ENCODE assay signal across 44 mouse cellular contexts in the genomic region with DNA sequence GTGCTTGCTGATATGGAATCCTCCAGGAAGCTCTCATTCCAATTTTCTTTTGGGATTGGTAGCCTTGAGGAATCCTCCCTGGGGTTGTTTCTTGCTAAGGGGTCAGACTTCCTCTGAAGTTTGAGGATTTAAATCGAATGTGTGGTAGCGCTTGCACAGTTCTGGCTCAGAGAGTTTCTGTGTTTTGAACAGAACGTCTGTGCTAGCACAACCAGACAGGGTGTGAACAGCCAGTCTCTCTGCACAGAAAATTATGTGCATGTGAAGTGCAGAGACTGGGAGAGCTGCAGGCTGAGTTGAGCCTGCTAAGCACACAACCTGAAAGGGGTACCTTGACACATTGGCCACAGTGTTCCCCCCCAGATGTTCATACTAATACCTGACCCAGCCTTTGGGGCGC. TPM values are rescaled to one million over a fixed set of nuclear protein-coding genes. Genes with fewer than 3 reads are reported as not detected.
DNase-seq lines count a peak whose midpoint lies in the region; ATAC-seq lines count a peak whose summit lies in the region.
"Had no signal": no experiment of that assay in that cellular context is flagged by ENCODE, and none has a peak within 500 bp of the region (broad histone marks: within the 10 kb centered on the region; RNA-seq: fewer than 3 reads in every experiment).

No protein-coding gene starts in this region.

- peaks cover 4% of the 10 kb centered on the region; the same call in 1 of the 2 replicates for H3K27me3 ChIP-seq in forebrain, embryonic 14.5 days (replicated peaks; ENCODE audit: control insufficient read depth, insufficient read depth, low read length)
- H3K27me3 ChIP-seq in forebrain, embryonic 13.5 days: peaks cover 36% of the 10 kb centered on the region

- no peaks in the 10 kb centered on the region for H3K36me3 ChIP-seq in forebrain, embryonic 14.5 days (ENCODE audit: control insufficient read depth, insufficient read depth, low read length)
- H3K36me3 ChIP-seq in forebrain, embryonic 13.5 days (ENCODE audit: poor library complexity, severe bottlenecking): no peaks in the 10 kb centered on the region
- H3K36me3 ChIP-seq: embryonic facial prominence, embryonic 13.5 days; heart, embryonic 13.5 days; limb, embryonic 10.5 days; limb, embryonic 15.5 days; midbrain, embryonic 10.5 days; midbrain, embryonic 15.5 days; neural tube, embryonic 15.5 days had no signal

- ATAC-seq in forebrain, embryonic 14.5 days: no peak
- ATAC-seq in forebrain, embryonic 13.5 days: no peak
- ATAC-seq in erythroblast, adult 5-6 weeks (replicated peaks; ENCODE audit: low FRiP score, poor library complexity, severe bottlenecking): no peak
- ATAC-seq: activated CD4-positive, CD25-positive, alpha-beta regulatory T cell, adult 4 months; inflammation-experienced regulatory T-cells, adult 6 months; midbrain, embryonic 15.5 days had no signal

- 73% methylated on average over 4 of the region's 4 CpGs for WGBS in forebrain, embryonic 14.5 days
- WGBS in forebrain, embryonic 13.5 days: 78% methylated on average over 4 of the region's 4 CpGs

- no peaks in the 10 kb centered on the region for H3K9me3 ChIP-seq in forebrain, embryonic 14.5 days (replicated peaks; ENCODE audit: control insufficient read depth, low read length)
- no peaks in the 10 kb centered on the region for H3K9me3 ChIP-seq in forebrain, embryonic 13.5 days (replicated peaks)
- H3K9me3 ChIP-seq: embryonic facial prominence, embryonic 13.5 days; heart, embryonic 13.5 days; limb, embryonic 10.5 days; limb, embryonic 15.5 days; midbrain, embryonic 10.5 days; midbrain, embryonic 15.5 days; neural tube, embryonic 15.5 days had no signal

- H3K4me2 ChIP-seq in forebrain, embryonic 14.5 days (ENCODE audit: low read length): no peak overlapping the region
- H3K4me2 ChIP-seq in forebrain, embryonic 13.5 days: no peak overlapping the region
- H3K4me2 ChIP-seq: embryonic facial prominence, embryonic 13.5 days; heart, embryonic 13.5 days; hindbrain, embryonic 14.5 days; limb, embryonic 15.5 days; midbrain, embryonic 15.5 days; neural tube, embryonic 15.5 days had no signal

- no peak overlapping the region for H3K4me3 ChIP-seq in forebrain, embryonic 14.5 days (ENCODE audit: low read depth, low read length)
- no peak overlapping the region for H3K4me3 ChIP-seq in forebrain, embryonic 13.5 days
- H3K4me3 ChIP-seq: embryonic facial prominence, embryonic 13.5 days; erythroblast, embryonic 14.5 days; heart, embryonic 13.5 days; limb, embryonic 10.5 days; limb, embryonic 15.5 days; midbrain, embryonic 10.5 days; midbrain, embryonic 15.5 days; neural tube, embryonic 15.5 days had no signal

- peak; percentile 25 for DNase-seq in forebrain, embryonic 14.5 days (ENCODE audit: low spot score)
- peak; percentile 24 to 43 for DNase-seq in frontal cortex, postnatal 36 days (ENCODE audit: low spot score in 2 of 2)
- no peak for DNase-seq in frontal cortex, postnatal 14 days (ENCODE audit: low spot score in 2 of 2)
- DNase-seq in brain, adult 2 months (ENCODE audit: low read depth, low spot score): peak; percentile 45
- DNase-seq in layer of hippocampus, postnatal 14 days (ENCODE audit: low spot score in 2 of 2): peak; percentile 25 to 58
- no peak for DNase-seq in adrenal gland, adult 18-20 months (ENCODE audit: low spot score in 2 of 2)
- DNase-seq: adrenal gland, adult 8-10 months; cerebellum, adult 11-12 months; cerebellum, postnatal 10 days; gastrocnemius, postnatal 10 days; heart, postnatal 10 days; kidney, adult 11 months; kidney, postnatal 14 days; lung, adult 2 months; lung, postnatal 10 days; thymus, adult 2 months; thymus, postnatal 36 days had no signal

- no peak overlapping the region for H3K9ac ChIP-seq in forebrain, embryonic 14.5 days (ENCODE audit: low read length)
- H3K9ac ChIP-seq in forebrain, embryonic 13.5 days: no peak overlapping the region
- H3K9ac ChIP-seq: embryonic facial prominence, embryonic 13.5 days; heart, embryonic 13.5 days; hindbrain, embryonic 14.5 days; limb, embryonic 15.5 days; liver, embryonic 14.5 days; midbrain, embryonic 15.5 days; neural tube, embryonic 15.5 days had no signal

- H3K4me1 ChIP-seq in forebrain, embryonic 14.5 days (ENCODE audit: control insufficient read depth, insufficient read depth, low read length): no peaks in the 10 kb centered on the region
- peaks cover 7% of the 10 kb centered on the region for H3K4me1 ChIP-seq in forebrain, embryonic 13.5 days

- H3K27ac ChIP-seq in forebrain, embryonic 14.5 days (ENCODE audit: low read depth, low read length): 0 out of 2 replicates have a peak overlapping the region, but pooled peaks have one; percentile 5
- H3K27ac ChIP-seq in forebrain, embryonic 13.5 days: no peak overlapping the region
- H3K27ac ChIP-seq: embryonic facial prominence, embryonic 13.5 days; heart, embryonic 13.5 days; hindbrain, embryonic 14.5 days; limb, embryonic 10.5 days; limb, embryonic 15.5 days; liver, embryonic 14.5 days; midbrain, embryonic 10.5 days; midbrain, embryonic 15.5 days; neural tube, embryonic 15.5 days; stomach, postnatal 0 days had no signal

RNA-seq across cellular contexts. Expression of a gene that starts 2.2 kb away (rescaled TPM):
- polyA plus RNA-seq in forebrain, embryonic 14.5 days (2014; fragmentation: Nextera tagmentation; extraction: Ambion mirVana): 0.12 TPM in 1 of 2 replicates, not detected in the other
- polyA plus RNA-seq in forebrain, embryonic 13.5 days (2015; fragmentation: Nextera tagmentation; extraction: Ambion mirVana): 0.10 TPM in 1 of 2 replicates, not detected in the other
- total RNA-seq in layer of hippocampus, postnatal 14 days (2021): under 1 TPM; 0.18 to 0.81 TPM
- not detected in 2 replicates for total RNA-seq in erythroblast, adult 5-6 weeks (2015; ENCODE audit: low replicate concordance)
- not detected in 2 replicates for total RNA-seq in erythroblast, adult 5-6 weeks (2017; ENCODE audit: low replicate concordance)
- total RNA-seq in adrenal gland, adult 18-20 months (2021): not detected
- total RNA-seq: adrenal gland, postnatal 4 days; ES-E14; heart, adult 8-10 months; heart, postnatal 10 days; hematopoietic stem cell, adult 5-6 weeks had no signal
- polyA plus RNA-seq: C2C12; erythroblast, embryonic 14.5 days; kidney, embryonic 14.5 days; limb, embryonic 10.5 days; liver, embryonic 14.5 days; midbrain, embryonic 10.5 days; spleen, adult 2 months had no signal

RNA-seq across cellular contexts. Expression of a gene that starts 6.7 kb away (rescaled TPM):
- not detected in 2 replicates for polyA plus RNA-seq in forebrain, embryonic 14.5 days (2014; fragmentation: Nextera tagmentation; extraction: Ambion mirVana)
- not detected in 2 replicates for polyA plus RNA-seq in forebrain, embryonic 13.5 days (2015; fragmentation: Nextera tagmentation; extraction: Ambion mirVana)
- total RNA-seq in layer of hippocampus, postnatal 14 days (2021): not detected
- not detected in 2 replicates for total RNA-seq in erythroblast, adult 5-6 weeks (2015; ENCODE audit: low replicate concordance)
- not detected in 2 replicates for total RNA-seq in erythroblast, adult 5-6 weeks (2017; ENCODE audit: low replicate concordance)
- total RNA-seq in adrenal gland, adult 18-20 months (2021): not detected
- total RNA-seq: adrenal gland, adult 8-10 months; adrenal gland, postnatal 4 days; CH12.LX; common myeloid progenitor, adult 5-6 weeks; ES-E14; gastrocnemius, postnatal 10 days; heart, adult 8-10 months; heart, postnatal 10 days; hematopoietic stem cell, adult 5-6 weeks; layer of hippocampus, adult 8-10 months had no signal
- polyA plus RNA-seq: activated CD4-positive, CD25-positive, alpha-beta regulatory T cell, adult 4 months; C2C12; embryonic facial prominence, embryonic 13.5 days; erythroblast, embryonic 14.5 days; frontal cortex, adult 2 months; heart, embryonic 13.5 days; hindbrain, embryonic 14.5 days; inflammation-experienced regulatory T-cells, adult 6 months; kidney, embryonic 14.5 days; limb, embryonic 10.5 days; limb, embryonic 15.5 days; liver, embryonic 14.5 days; lung, adult 2 months; midbrain, embryonic 10.5 days; midbrain, embryonic 15.5 days; neural tube, embryonic 15.5 days; spleen, adult 2 months; stomach, postnatal 0 days; thymus, adult 2 months had no signal

RNA-seq across cellular contexts. Expression of a gene that starts 22.7 kb away (rescaled TPM):
- polyA plus RNA-seq in forebrain, embryonic 14.5 days (2014; fragmentation: Nextera tagmentation; extraction: Ambion mirVana): not detected in 2 replicates
- polyA plus RNA-seq in forebrain, embryonic 13.5 days (2015; fragmentation: Nextera tagmentation; extraction: Ambion mirVana): not detected in 2 replicates
- total RNA-seq in layer of hippocampus, postnatal 14 days (2021): not detected
- not detected in 2 replicates for total RNA-seq in erythroblast, adult 5-6 weeks (2015; ENCODE audit: low replicate concordance)
- not detected in 2 replicates for total RNA-seq in erythroblast, adult 5-6 weeks (2017; ENCODE audit: low replicate concordance)
- not detected for total RNA-seq in adrenal gland, adult 18-20 months (2021)
- total RNA-seq: adrenal gland, adult 8-10 months; adrenal gland, postnatal 4 days; CH12.LX; common myeloid progenitor, adult 5-6 weeks; ES-E14; gastrocnemius, postnatal 10 days; heart, adult 8-10 months; heart, postnatal 10 days; hematopoietic stem cell, adult 5-6 weeks; layer of hippocampus, adult 8-10 months had no signal
- polyA plus RNA-seq: activated CD4-positive, CD25-positive, alpha-beta regulatory T cell, adult 4 months; C2C12; embryonic facial prominence, embryonic 13.5 days; erythroblast, embryonic 14.5 days; frontal cortex, adult 2 months; gonadal fat pad, adult 2 months; heart, embryonic 13.5 days; hindbrain, embryonic 14.5 days; inflammation-experienced regulatory T-cells, adult 6 months; kidney, embryonic 14.5 days; limb, embryonic 10.5 days; liver, embryonic 14.5 days; lung, adult 2 months; midbrain, embryonic 10.5 days; neural tube, embryonic 15.5 days; spleen, adult 2 months; stomach, postnatal 0 days had no signal

RNA-seq across cellular contexts. Expression of a gene that starts 30.0 kb away (rescaled TPM):
- 0.66 and 0.75 TPM in 2 replicates for polyA plus RNA-seq in forebrain, embryonic 14.5 days (2014; fragmentation: Nextera tagmentation; extraction: Ambion mirVana)
- polyA plus RNA-seq in forebrain, embryonic 13.5 days (2015; fragmentation: Nextera tagmentation; extraction: Ambion mirVana): 0.18 and 0.26 TPM in 2 replicates
- not detected for total RNA-seq in layer of hippocampus, postnatal 14 days (2021)
- total RNA-seq in erythroblast, adult 5-6 weeks (2015; ENCODE audit: low replicate concordance): not detected in 2 replicates
- total RNA-seq in erythroblast, adult 5-6 weeks (2017; ENCODE audit: low replicate concordance): 1.2 and 5.6 TPM in 2 replicates
- total RNA-seq in adrenal gland, adult 18-20 months (2021): 1 to 10 TPM; 1.4 to 2.6 TPM
- polyA plus RNA-seq: activated CD4-positive, CD25-positive, alpha-beta regulatory T cell, adult 4 months; erythroblast, embryonic 14.5 days had no signal

RNA-seq across cellular contexts. Expression of a gene that starts 32.4 kb away (rescaled TPM):
- not detected in 2 replicates for polyA plus RNA-seq in forebrain, embryonic 14.5 days (2014; fragmentation: Nextera tagmentation; extraction: Ambion mirVana)
- not detected in 2 replicates for polyA plus RNA-seq in forebrain, embryonic 13.5 days (2015; fragmentation: Nextera tagmentation; extraction: Ambion mirVana)
- not detected for total RNA-seq in layer of hippocampus, postnatal 14 days (2021)
- total RNA-seq in erythroblast, adult 5-6 weeks (2015; ENCODE audit: low replicate concordance): not detected in 2 replicates
- total RNA-seq in erythroblast, adult 5-6 weeks (2017; ENCODE audit: low replicate concordance): not detected in 2 replicates
- total RNA-seq in adrenal gland, adult 18-20 months (2021): not detected
- total RNA-seq: adrenal gland, adult 8-10 months; adrenal gland, postnatal 4 days; CH12.LX; common myeloid progenitor, adult 5-6 weeks; ES-E14; gastrocnemius, postnatal 10 days; heart, adult 8-10 months; heart, postnatal 10 days; hematopoietic stem cell, adult 5-6 weeks; layer of hippocampus, adult 8-10 months had no signal
- polyA plus RNA-seq: activated CD4-positive, CD25-positive, alpha-beta regulatory T cell, adult 4 months; C2C12; embryonic facial prominence, embryonic 13.5 days; erythroblast, embryonic 14.5 days; gonadal fat pad, adult 2 months; heart, embryonic 13.5 days; kidney, embryonic 14.5 days; limb, embryonic 10.5 days; liver, embryonic 14.5 days; midbrain, embryonic 10.5 days; midbrain, embryonic 15.5 days; neural tube, embryonic 15.5 days; stomach, postnatal 0 days had no signal

Comparison
In these comparisons a context has a peak if more than half of its experiments do, and no peak if none do; other contexts are left out.
1. DNase-seq: peak in forebrain, embryonic 14.5 days (single experiment), frontal cortex, postnatal 36 days (2 of 2), brain, adult 2 months (single experiment) and layer of hippocampus, postnatal 14 days (2 of 2); none in frontal cortex, postnatal 14 days (0 of 2) and adrenal gland, adult 18-20 months (0 of 2).